Mouse (Mus musculus) limb, embryonic 13.5 days (tissue): Measurements from ENCODE around the gene Sult2a4. TPM values are rescaled to one million over a fixed set of nuclear protein-coding genes. Genes with fewer than 3 reads are reported as not detected.
"Not testable (repeated sequence)": the region's sequence is repeated elsewhere in the genome, so short reads cannot be mapped to it uniquely, and the experiment has no call there.

Experiments used
- ATAC-seq: fragments of 200-750 bp; cut with Nextera tagmentation; 2 replicates; pipeline ENCODE4 v1.8.0; 2017; ENCODE audit warnings: low read depth, moderate number of reproducible peaks, moderate TSS enrichment; ENCODE audit not compliant: low FRiP score
- H3K27ac ChIP-seq: fragments of 300-500 bp; sonication (generic); 2 replicates; pipeline ENCODE4 v1.5.1; 2015; ENCODE audit warnings: inconsistent platforms, mild to moderate bottlenecking, moderate library complexity
- H3K27me3 ChIP-seq: fragments of 300-500 bp; sonication (generic); 2 replicates; pipeline ENCODE4 v1.6.1; 2015; ENCODE audit warnings: mild to moderate bottlenecking, inconsistent platforms
- H3K36me3 ChIP-seq: fragments of 300-500 bp; sonication (generic); 2 replicates; pipeline ENCODE4 v1.6.1; 2015; ENCODE audit warnings: inconsistent platforms, mild to moderate bottlenecking, moderate library complexity
- H3K4me1 ChIP-seq: fragments of 300-500 bp; sonication (generic); 2 replicates; pipeline ENCODE4 v1.6.1; 2015; ENCODE audit warnings: inconsistent platforms
- H3K4me2 ChIP-seq: fragments of 300-500 bp; sonication (generic); replicated peaks from 2 replicates; pipeline ENCODE4 v1.6.1; 2015; ENCODE audit warnings: inconsistent platforms, mild to moderate bottlenecking, moderate library complexity
- H3K4me3 ChIP-seq: fragments of 300-500 bp; sonication (generic); 2 replicates; pipeline ENCODE4 v1.5.1; 2015; ENCODE audit warnings: moderate library complexity, mild to moderate bottlenecking, inconsistent platforms
- H3K9ac ChIP-seq: fragments of 300-500 bp; sonication (generic); 2 replicates; pipeline ENCODE4 v1.6.1; 2015; ENCODE audit warnings: mild to moderate bottlenecking, inconsistent platforms
- H3K9me3 ChIP-seq: fragments of 300-500 bp; sonication (generic); 2 replicates; pipeline ENCODE4 v1.6.1; 2016; ENCODE audit warnings: inconsistent platforms
- WGBS: fragments of 180-500 bp; shearing (Covaris S2); methylation state at CpG from one replicate; pipeline ENCODE4 v1.1.7; 2015; 5-methylcytosine and 5-hydroxymethylcytosine counted together
- polyA plus RNA-seq: library from polyadenylated mRNA; unstranded; fragments of >200 nt; fragmentation: Nextera tagmentation; extraction: Ambion mirVana; gene quantifications from 2 replicates; pipeline ENCODE4 v1.2.1, GENCODE M21; 2015

Sult2a4 gene
- not detected in 2 replicates for polyA plus RNA-seq

DNA sequence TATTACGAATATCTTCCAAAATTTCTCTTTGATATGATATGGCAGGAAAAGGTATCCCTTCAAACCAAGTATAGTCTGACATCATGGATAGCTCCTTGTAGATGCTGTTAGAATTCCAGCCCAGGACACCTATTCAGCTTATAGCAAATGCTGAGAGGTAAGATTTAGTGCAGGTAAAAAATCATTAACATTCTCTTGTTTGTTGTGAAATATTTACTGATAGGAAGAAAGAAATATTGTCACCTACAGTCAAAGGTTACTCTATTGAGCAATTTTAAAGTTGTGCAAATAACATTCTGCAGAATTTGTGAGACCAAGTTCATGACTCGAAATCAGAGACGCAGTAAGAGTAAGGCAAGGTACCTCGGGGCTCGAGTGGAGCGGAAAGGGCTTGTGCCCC, at the start of gene Sult2a4:
Gene Sult2a4 (minus strand): TSS at position 101 of the 400 bp plus-strand sequence.
- not testable (repeated sequence) for H3K4me2 ChIP-seq, H3K4me1 ChIP-seq, H3K27ac ChIP-seq, ATAC-seq, H3K9ac ChIP-seq, H3K27me3 ChIP-seq, H3K4me3 ChIP-seq, H3K36me3 ChIP-seq, H3K9me3 ChIP-seq
- WGBS: 92% methylated on average over 6 of the region's 6 CpGs

DNA sequence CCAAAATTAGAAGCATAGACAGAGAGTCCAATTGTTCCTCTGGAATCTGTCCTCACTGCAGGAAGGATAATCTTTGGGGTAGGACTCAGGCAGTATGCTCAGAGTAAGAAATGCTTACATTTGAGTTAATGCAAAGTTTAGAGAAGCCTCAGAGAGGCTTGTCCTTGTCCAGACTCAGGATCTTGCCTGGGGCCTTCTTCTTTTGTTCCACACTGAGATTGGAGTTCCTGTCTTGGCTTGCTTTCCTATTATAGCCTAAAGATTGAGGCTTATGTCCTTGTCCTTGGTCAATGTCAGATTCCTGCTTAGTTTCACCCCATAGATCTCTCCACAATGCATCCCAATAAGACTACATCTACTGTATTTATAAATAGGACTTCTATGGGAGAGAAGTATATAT, 41.4 kb upstream of the Sult2a4 start:
- not testable (repeated sequence) for H3K27me3 ChIP-seq, ATAC-seq, H3K9ac ChIP-seq

DNA sequence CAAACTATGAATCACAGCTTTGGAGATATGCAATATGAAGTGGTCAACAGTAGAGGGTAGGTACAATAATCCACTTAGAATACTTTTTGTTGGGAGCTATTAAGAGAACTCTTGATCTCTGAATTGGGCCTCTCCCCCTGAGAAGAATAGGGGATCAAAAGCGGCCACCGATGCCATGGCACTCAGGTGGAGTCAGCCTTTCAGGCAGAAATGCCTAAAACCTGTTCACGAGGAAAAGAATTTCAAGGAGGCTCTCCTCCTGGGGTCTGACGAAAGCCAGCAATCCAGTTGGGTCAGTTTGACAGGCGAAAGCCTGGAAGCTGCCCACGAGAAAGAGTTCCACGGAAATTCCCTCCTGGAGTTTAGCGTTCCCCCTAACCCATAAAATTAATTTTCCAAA, 23.7 kb upstream of the Sult2a4 start:
- ATAC-seq: no peak
- 80% methylated on average over 8 of the region's 8 CpGs for WGBS

More for the DNA sequence above, 41.4 kb upstream of the Sult2a4 start:
- not testable (repeated sequence) for H3K4me1 ChIP-seq, H3K36me3 ChIP-seq, H3K27ac ChIP-seq, H3K9me3 ChIP-seq, H3K4me2 ChIP-seq, H3K4me3 ChIP-seq

DNA sequence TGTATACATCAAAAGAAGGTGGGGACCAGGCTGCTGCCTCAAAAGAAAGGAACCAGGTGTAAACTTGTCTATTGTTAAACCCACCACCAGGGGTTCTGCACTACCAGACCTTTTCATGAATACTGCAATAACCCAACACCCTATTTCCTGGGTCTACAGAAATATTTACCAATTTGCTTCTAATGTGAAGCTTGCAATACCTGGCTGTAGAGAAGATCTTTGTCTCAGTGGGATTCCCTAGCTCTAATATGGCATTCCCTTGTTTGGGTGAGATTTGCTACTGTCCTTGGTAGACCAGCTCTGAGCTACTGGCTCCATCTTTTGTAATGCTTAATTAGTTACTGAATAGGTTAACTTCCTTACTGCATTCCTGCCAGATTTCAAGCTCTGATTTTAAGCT, 21.3 kb upstream of the Sult2a4 start:
- not testable (repeated sequence) for H3K9ac ChIP-seq, H3K4me3 ChIP-seq, H3K27me3 ChIP-seq, H3K36me3 ChIP-seq, H3K27ac ChIP-seq, H3K4me2 ChIP-seq, H3K4me1 ChIP-seq, ATAC-seq
- H3K9me3 ChIP-seq: peaks cover 20% of the 10 kb centered on the region

More for the DNA sequence above, 23.7 kb upstream of the Sult2a4 start:
- peaks cover 29% of the 10 kb centered on the region for H3K9me3 ChIP-seq
- H3K27ac ChIP-seq: no peak overlapping the region
- no peaks in the 10 kb centered on the region for H3K4me1 ChIP-seq
- H3K4me2 ChIP-seq: no peak overlapping the region
- no peak overlapping the region for H3K4me3 ChIP-seq
- no peaks in the 10 kb centered on the region for H3K27me3 ChIP-seq
- H3K9ac ChIP-seq: no peak overlapping the region
- H3K36me3 ChIP-seq: no peaks in the 10 kb centered on the region

Other genes starting within 250 kb of the Sult2a4 start
- not detected in 2 replicates for gene Sult2a1, start 152.2 kb downstream of the Sult2a4 start, polyA plus RNA-seq
- gene Sult2a3, start 133.4 kb upstream of the Sult2a4 start, polyA plus RNA-seq: not detected in 2 replicates